Mouse (Mus musculus) liver, embryonic 14.5 days (tissue): ENCODE data around the gene Ddit4. TPM values are rescaled to one million over a fixed set of nuclear protein-coding genes. Genes with fewer than 3 reads are reported as not detected.

Experiments used
- ATAC-seq: fragments of 200-750 bp; cut with Nextera tagmentation; 2 replicates; pipeline ENCODE4 v1.8.0; 2017; ENCODE audit warnings: moderate number of reproducible peaks, mild to moderate bottlenecking, moderate library complexity; ENCODE audit not compliant: insufficient read depth
- DNase-seq, 3 experiments: peaks; one replicate each; pipeline ENCODE4 v3.0.0-alpha.2; 2012 to 2013; ENCODE audit warnings: low read depth in 3 of 3, low spot score in 3 of 3
- H3K27ac ChIP-seq: fragments of 300-500 bp; sonication (generic); 2 replicates; pipeline ENCODE4 v1.5.1; 2014; ENCODE audit warnings: moderate library complexity, mild to moderate bottlenecking, control low read depth, inconsistent platforms
- H3K27me3 ChIP-seq: fragments of 300-500 bp; sonication (generic); 2 replicates; pipeline ENCODE4 v1.6.1; 2014; ENCODE audit warnings: mild to moderate bottlenecking, low read length, moderate library complexity; ENCODE audit not compliant: control insufficient read depth, insufficient read depth
- H3K36me3 ChIP-seq: fragments of 300-500 bp; sonication (generic); replicated peaks from 2 replicates; pipeline ENCODE4 v1.6.1; 2014; ENCODE audit warnings: low read depth; ENCODE audit not compliant: control insufficient read depth, insufficient read depth
- H3K4me1 ChIP-seq, 2 experiments: fragments of 200-500 bp in 1 of 2; fragments of 300-500 bp in 1 of 2; sonication (generic) in 1 of 2; replicated peaks; 2 replicates each; pipeline ENCODE4 v1.6.1; 2012 to 2014; ENCODE audit warnings: antibody characterized with exemption in 1 of 2, inconsistent platforms in 1 of 2, low read length in 1 of 2; ENCODE audit not compliant: control insufficient read depth in 2 of 2, insufficient read depth in 2 of 2
- H3K4me2 ChIP-seq: fragments of 300-500 bp; sonication (generic); 2 replicates; pipeline ENCODE4 v1.6.1; 2014; ENCODE audit warnings: low read depth, mild to moderate bottlenecking, control low read depth, moderate library complexity
- H3K4me3 ChIP-seq, 2 experiments: fragments of 200-500 bp in 1 of 2; fragments of 300-500 bp in 1 of 2; sonication (generic) in 1 of 2; 2 replicates each; pipeline ENCODE4 v1.5.1; 2012 to 2014; ENCODE audit warnings: low read depth in 2 of 2, low read length in 2 of 2, mild to moderate bottlenecking in 2 of 2, control low read depth in 1 of 2, inconsistent platforms in 1 of 2, moderate library complexity in 1 of 2; ENCODE audit not compliant: insufficient read depth in 1 of 2
- H3K9ac ChIP-seq: fragments of 300-500 bp; sonication (generic); replicated peaks from 2 replicates; pipeline ENCODE4 v1.6.1; 2014; ENCODE audit warnings: mild to moderate bottlenecking, control low read depth, moderate library complexity
- H3K9me3 ChIP-seq: fragments of 300-500 bp; sonication (generic); 2 replicates; pipeline ENCODE4 v1.6.1; 2016; ENCODE audit warnings: low read length, mixed read lengths; ENCODE audit not compliant: control insufficient read depth
- CTCF ChIP-seq: IDR thresholded peaks from 2 replicates; pipeline ENCODE4 v1.5.1; 2016; ENCODE audit warnings: antibody characterized with exemption, low read depth, control low read depth
- EP300 ChIP-seq: IDR thresholded peaks from 2 replicates; pipeline ENCODE4 v1.6.1; 2016; ENCODE audit warnings: antibody characterized with exemption, low read depth
- WGBS: fragments of 180-500 bp; shearing (Covaris S2); extraction: QIAGEN DNeasy Blood & Tissue Kit; methylation state at CpG from one replicate; pipeline ENCODE4 v1.1.7; 2014; ENCODE audit not compliant: insufficient replicate concordance; 5-methylcytosine and 5-hydroxymethylcytosine counted together
- polyA plus RNA-seq, 2 experiments: library from polyadenylated mRNA; depleted of rRNA in 1 of 2; stranded (reverse) in 1 of 2; unstranded in 1 of 2; fragments of >200 nt; fragmentation: Nextera tagmentation in 1 of 2; extraction: Ambion mirVana in 1 of 2; gene quantifications; 2 replicates each; pipeline versions ENCODE4 v1.2.1 to v1.2.3; 2012 to 2014

Gene Ddit4
- polyA plus RNA-seq, 2 experiments: 0.39 to 3.3 TPM

GRCm38 (mm10) chr10:59946362-59946761, 5.3 kb downstream of the Ddit4 start:
- no peak overlapping the region for H3K4me3 ChIP-seq
- H3K4me1 ChIP-seq: peaks cover 0 to 6% of the 10 kb centered on the region in 2 experiments; a peak in 2 of 4 replicates
- H3K27me3 ChIP-seq: peaks cover 16% of the 10 kb centered on the region
- 53% methylated on average over 5 of the region's 5 CpGs for WGBS
- H3K9me3 ChIP-seq: no peaks in the 10 kb centered on the region
- no peak for ATAC-seq
- H3K9ac ChIP-seq: no peak overlapping the region
- no peak overlapping the region for H3K27ac ChIP-seq
- no peak overlapping the region for H3K4me2 ChIP-seq
- no peak for DNase-seq
- no peaks in the 10 kb centered on the region for H3K36me3 ChIP-seq
- TF ChIP-seq EP300 (no peak), CTCF (no peak)

DNA sequence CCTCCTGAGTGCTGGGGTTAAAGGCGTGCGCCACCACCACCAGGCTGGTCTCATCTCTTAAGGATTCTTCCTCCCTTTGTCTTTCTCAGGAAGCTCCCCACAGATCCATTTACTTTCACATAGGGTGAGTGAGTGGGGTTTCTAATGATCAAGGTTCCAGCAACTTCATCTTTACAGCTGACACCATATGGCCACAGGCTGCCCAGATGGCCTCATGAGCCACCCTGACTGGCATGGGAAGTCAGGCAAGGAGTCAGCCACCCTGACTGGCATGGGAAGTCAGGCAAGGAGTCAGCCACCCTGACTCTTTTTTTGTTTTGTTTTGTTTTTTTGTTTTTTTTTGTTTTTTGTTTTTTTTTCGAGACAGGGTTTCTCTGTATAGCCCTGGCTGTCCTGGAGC, 6.2 kb downstream of the Ddit4 start:
- no peak overlapping the region for H3K4me3 ChIP-seq
- no peak overlapping the region for H3K4me2 ChIP-seq
- H3K27me3 ChIP-seq: peaks cover 11% of the 10 kb centered on the region
- TF ChIP-seq EP300 (no peak), CTCF (no peak)
- no peaks in the 10 kb centered on the region for H3K36me3 ChIP-seq
- no peak for ATAC-seq
- H3K9ac ChIP-seq: no peak overlapping the region
- 77% methylated on average over 3 of the region's 3 CpGs for WGBS
- H3K27ac ChIP-seq: no peak overlapping the region
- no peaks in the 10 kb centered on the region for H3K9me3 ChIP-seq
- peaks cover 0 to 6% of the 10 kb centered on the region in 2 experiments; a peak in 2 of 4 replicates for H3K4me1 ChIP-seq
- DNase-seq: no peak

DNA sequence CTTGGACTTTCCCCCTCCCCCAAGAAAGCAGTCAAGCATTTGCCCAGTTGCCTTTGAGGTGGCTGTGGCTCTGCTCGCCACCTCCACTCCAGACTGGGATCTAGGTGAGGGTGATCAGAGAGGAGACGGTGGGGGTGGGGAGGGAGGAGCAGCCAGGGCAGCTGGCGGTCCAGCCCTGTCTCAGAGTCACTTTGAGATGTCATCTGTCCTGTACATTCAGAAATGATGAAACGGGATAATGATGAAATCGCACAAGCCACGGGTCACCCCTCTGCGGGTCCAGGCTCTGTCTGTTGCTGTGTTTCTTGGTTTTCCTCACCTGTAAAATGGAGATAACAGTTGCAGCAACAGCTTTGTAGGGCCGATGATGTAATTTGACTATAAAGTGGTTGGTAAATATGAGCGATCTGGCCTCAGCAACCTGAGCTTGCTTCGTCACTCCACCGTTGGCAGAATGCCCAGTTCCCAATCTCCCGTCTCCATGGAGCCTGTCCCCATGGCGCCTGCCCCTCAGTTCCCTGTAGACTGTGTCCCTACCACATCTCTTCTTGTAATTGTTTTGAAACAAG, 8.1 kb downstream of the Ddit4 start:
- H3K36me3 ChIP-seq: no peaks in the 10 kb centered on the region
- peaks cover 0 to 6% of the 10 kb centered on the region in 2 experiments; a peak in 2 of 4 replicates for H3K4me1 ChIP-seq
- H3K9me3 ChIP-seq: no peaks in the 10 kb centered on the region
- no peak overlapping the region for H3K27ac ChIP-seq
- DNase-seq (peak; percentile 45 to 50 (median 49)), ATAC-seq (peak; percentile 55; the same call in 1 of the 2 replicates)
- 34% methylated on average over 13 of the region's 13 CpGs for WGBS
- no peak overlapping the region for H3K9ac ChIP-seq
- TF ChIP-seq EP300: no peak
- no peak for TF ChIP-seq CTCF
- H3K4me3 ChIP-seq: no peak overlapping the region
- H3K4me2 ChIP-seq: peak overlapping the region; percentile 20
- H3K27me3 ChIP-seq: peaks cover 6% of the 10 kb centered on the region; the same call in 1 of the 2 replicates

- TF ChIP-seq CTCF (no peak), EP300 (no peak)
- no peak for DNase-seq
- Histone ChIP-seq H3K36me3 (no peaks in the 10 kb centered on the region), H3K27me3 (peaks cover 6% of the 10 kb centered on the region; the same call in 1 of the 2 replicates), H3K27ac (no peak overlapping the region), H3K9me3 (no peaks in the 10 kb centered on the region), H3K9ac (no peak overlapping the region), H3K4me3 (no peak overlapping the region), H3K4me1 (peaks cover 0 to 6% of the 10 kb centered on the region in 2 experiments; a peak in 2 of 4 replicates), H3K4me2 (peak overlapping the region; percentile 20)
- no peak; the same call in 1 of the 2 replicates for ATAC-seq
- WGBS: 6% methylated on average over 16 of the region's 16 CpGs
These were observed 8.7 kb downstream of the Ddit4 start for GRCm38 (mm10) chr10:59942847-59943420.

GRCm38 (mm10) chr10:59942281-59942846, 9.3 kb downstream of the Ddit4 start:
- Histone ChIP-seq H3K4me1 (peaks cover 0 to 6% of the 10 kb centered on the region in 2 experiments; a peak in 2 of 4 replicates), H3K9me3 (no peaks in the 10 kb centered on the region), H3K4me2 (peak overlapping the region; percentile 20), H3K4me3 (no peak overlapping the region), H3K36me3 (no peaks in the 10 kb centered on the region), H3K9ac (no peak overlapping the region), H3K27ac (no peak overlapping the region), H3K27me3 (peaks cover 6% of the 10 kb centered on the region; the same call in 1 of the 2 replicates)
- ATAC-seq (no peak), DNase-seq (no peak)
- TF ChIP-seq CTCF: no peak
- TF ChIP-seq EP300: no peak
- 40% methylated on average over 21 of the region's 21 CpGs for WGBS
